Mouse (Mus musculus): ENCODE data around the gene Vmn1r160.
"Not testable (repeated sequence)": the region's sequence is repeated elsewhere in the genome, so short reads cannot be mapped to it uniquely, and the experiment has no call there.

Vmn1r160 gene

DNA sequence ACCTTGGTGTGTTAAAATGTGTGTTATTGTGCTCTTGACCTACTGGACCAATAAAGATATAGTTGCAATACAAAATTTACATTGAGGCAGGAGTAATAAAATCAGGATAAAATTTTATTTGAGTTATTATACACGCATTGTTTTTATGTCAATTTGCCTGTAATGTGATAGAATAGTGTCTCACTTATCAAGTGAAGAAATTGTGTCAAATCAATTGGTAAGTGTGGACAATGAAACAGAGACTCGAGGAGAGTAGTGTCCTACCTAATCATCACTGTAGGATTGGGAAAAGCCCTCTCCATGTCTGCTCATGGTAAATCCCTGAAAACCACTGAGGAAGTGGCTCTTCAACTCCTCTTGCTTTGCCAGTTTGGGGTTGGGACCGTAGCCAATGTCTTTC is at the start of gene Vmn1r160:
TSS of gene Vmn1r160 (plus strand) at position 301 of the 400 bp plus-strand sequence.
- in situ Hi-C loops (cut with MboI, MseI): not testable (repeated sequence)

DNA sequence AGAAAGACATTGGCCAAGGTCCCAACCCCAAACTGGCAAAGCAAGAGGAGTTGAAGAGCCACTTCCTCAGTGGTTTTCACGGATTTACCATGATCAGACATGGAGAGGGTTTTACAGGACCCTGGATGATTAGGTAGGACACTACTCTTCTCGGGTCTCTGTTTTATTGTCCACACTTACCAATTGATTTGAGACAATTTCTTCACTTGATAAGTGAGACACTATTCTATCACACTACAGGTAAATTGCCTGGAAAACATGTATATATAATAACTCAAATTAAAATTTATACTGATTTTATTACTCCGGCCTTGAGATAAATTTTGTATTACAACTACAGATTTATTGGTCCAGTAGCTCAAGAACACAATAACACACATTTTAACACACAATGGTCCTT is 27.5 kb upstream of the Vmn1r160 start, which contains the start of gene Vmn1r159:
TSS of gene Vmn1r159 (minus strand) at position 101 of the 400 bp plus-strand sequence.
- in situ Hi-C loops (cut with MboI, MseI): not testable (repeated sequence)
